Mouse (Mus musculus) MEL (cell line): Measurements from ENCODE around the gene Suox. TPM values are rescaled to one million over a fixed set of nuclear protein-coding genes. Genes with fewer than 3 reads are reported as not detected.

Source experiments
- DNase-seq: peaks from one replicate; pipeline ENCODE4 v3.0.0; 2011; ENCODE audit warnings: low read depth, low spot score
- H3K27ac ChIP-seq: 2 replicates; pipeline ENCODE4 v1.5.1; 2012; ENCODE audit warnings: low read depth, mild to moderate bottlenecking, control low read depth, low read length, moderate library complexity; ENCODE audit not compliant: control insufficient read depth
- H3K27me3 ChIP-seq, 2 experiments: fragments of 150-350 bp in 1 of 2; sonication (generic) in 1 of 2; 2 replicates each; pipeline ENCODE4 v1.6.1; 2012; ENCODE audit warnings: low read length in 2 of 2, mild to moderate bottlenecking in 2 of 2, improper control_type of control experiment in 1 of 2, moderate library complexity in 1 of 2; ENCODE audit not compliant: insufficient read depth in 2 of 2, control insufficient read depth in 1 of 2
- H3K36me3 ChIP-seq, 2 experiments: 2 replicates each; pipeline ENCODE4 v1.6.1; 2012 to 2014; ENCODE audit warnings: low read length in 2 of 2, improper control_type of control experiment in 1 of 2, inconsistent platforms in 1 of 2, mild to moderate bottlenecking in 1 of 2; ENCODE audit not compliant: insufficient read depth in 2 of 2, control insufficient read depth in 1 of 2
- H3K4me1 ChIP-seq, 2 experiments: fragments of 150-350 bp in 1 of 2; sonication (generic) in 1 of 2; 2 replicates each; pipeline ENCODE4 v1.6.1; 2012; ENCODE audit warnings: low read length in 2 of 2, improper control_type of control experiment in 1 of 2, mild to moderate bottlenecking in 1 of 2; ENCODE audit not compliant: insufficient read depth in 2 of 2, control insufficient read depth in 1 of 2
- H3K4me3 ChIP-seq, 2 experiments: fragments of 150-350 bp in 1 of 2; sonication (generic) in 1 of 2; 2 replicates each; pipeline ENCODE4 v1.5.1; 2012; ENCODE audit warnings: low read depth in 2 of 2, low read length in 2 of 2, mild to moderate bottlenecking in 2 of 2, moderate library complexity in 2 of 2, control low read depth in 1 of 2, improper control_type of control experiment in 1 of 2; ENCODE audit not compliant: control insufficient read depth in 1 of 2, insufficient read depth in 1 of 2
- H3K79me2 ChIP-seq: 2 replicates; pipeline ENCODE4 v1.6.1; 2012; ENCODE audit warnings: mild to moderate bottlenecking, low read length, moderate library complexity; ENCODE audit not compliant: control insufficient read depth, poor library complexity, insufficient read depth
- H3K9ac ChIP-seq: 2 replicates; pipeline ENCODE4 v1.6.1; 2012; ENCODE audit warnings: low read depth, mild to moderate bottlenecking, control low read depth, low read length, moderate library complexity; ENCODE audit not compliant: control insufficient read depth, poor library complexity, severe bottlenecking
- H3K9me3 ChIP-seq: fragments of 150-350 bp; sonication (generic); replicated peaks from 2 replicates; pipeline ENCODE4 v1.6.1; 2012; ENCODE audit warnings: mild to moderate bottlenecking, low read length, improper control_type of control experiment, moderate library complexity; ENCODE audit not compliant: insufficient read depth
- CHD1 ChIP-seq: IDR thresholded peaks from 2 replicates; pipeline ENCODE4 v1.6.1; 2012; ENCODE audit warnings: low read depth, mild to moderate bottlenecking, inconsistent platforms, low read length, improper control_type of control experiment
- ELF1 ChIP-seq: IDR thresholded peaks from 2 replicates; pipeline ENCODE4 v1.6.1; 2014; ENCODE audit warnings: low read depth, mild to moderate bottlenecking, inconsistent platforms, low read length, improper control_type of control experiment, moderate library complexity
- ETS1 ChIP-seq: IDR thresholded peaks from 2 replicates; pipeline ENCODE4 v1.6.1; 2012; ENCODE audit warnings: low read depth, mild to moderate bottlenecking, inconsistent platforms, low read length, improper control_type of control experiment, moderate library complexity
- GABPA ChIP-seq: IDR thresholded peaks from 2 replicates; pipeline ENCODE4 v1.6.1; 2012; ENCODE audit warnings: low read depth, mild to moderate bottlenecking, inconsistent platforms, low read length, improper control_type of control experiment, moderate library complexity
- GATA1 ChIP-seq: IDR thresholded peaks from 2 replicates; pipeline ENCODE4 v1.6.1; 2011; ENCODE audit warnings: low read depth, low read length, improper control_type of control experiment
- JUND ChIP-seq: IDR thresholded peaks from 2 replicates; pipeline ENCODE4 v1.6.1; 2011; ENCODE audit warnings: low read depth, mild to moderate bottlenecking, improper control_type of control experiment, low read length
- KAT2A ChIP-seq: conservative IDR thresholded peaks from 2 replicates; pipeline ENCODE4 v1.6.1; 2012; ENCODE audit warnings: low read depth, low read length, improper control_type of control experiment, inconsistent platforms
- MAX ChIP-seq: IDR thresholded peaks from 2 replicates; pipeline ENCODE4 v1.6.1; 2011; ENCODE audit warnings: low read length, improper control_type of control experiment
- MEF2A ChIP-seq: IDR thresholded peaks from 2 replicates; pipeline ENCODE4 v1.6.1; 2014; ENCODE audit warnings: low read depth, mild to moderate bottlenecking, inconsistent platforms, low read length, improper control_type of control experiment; ENCODE audit not compliant: poor library complexity, insufficient replicate concordance, severe bottlenecking; ENCODE audit errors: extremely low read depth
- MYB ChIP-seq: IDR thresholded peaks from 2 replicates; pipeline ENCODE4 v1.6.1; 2011; ENCODE audit warnings: mild to moderate bottlenecking, low read depth, low read length, improper control_type of control experiment
- MYC ChIP-seq: IDR thresholded peaks from 2 replicates; pipeline ENCODE4 v1.6.1; 2011; ENCODE audit warnings: low read depth, mild to moderate bottlenecking, low read length, improper control_type of control experiment, moderate library complexity
- NELFE ChIP-seq: IDR thresholded peaks from 2 replicates; pipeline ENCODE4 v1.6.1; 2011; ENCODE audit warnings: low read depth, low read length, improper control_type of control experiment
- NRF1 ChIP-seq: IDR thresholded peaks from 2 replicates; pipeline ENCODE4 v1.6.1; 2014; ENCODE audit warnings: low read depth, mild to moderate bottlenecking, inconsistent platforms, low read length, improper control_type of control experiment, moderate library complexity; ENCODE audit not compliant: poor library complexity, insufficient read depth, severe bottlenecking
- POLR2A ChIP-seq, 2 experiments: IDR thresholded peaks; 2 replicates each; pipeline ENCODE4 v1.6.1; 2011 to 2012; ENCODE audit warnings: low read length in 2 of 2, mild to moderate bottlenecking in 2 of 2, control low read depth in 1 of 2, improper control_type of control experiment in 1 of 2, low read depth in 1 of 2, moderate library complexity in 1 of 2; ENCODE audit not compliant: control insufficient read depth in 1 of 2, insufficient read depth in 1 of 2, poor library complexity in 1 of 2
- POLR2AphosphoS2 ChIP-seq: IDR thresholded peaks from 2 replicates; pipeline ENCODE4 v1.6.1; 2011; ENCODE audit warnings: low read length, improper control_type of control experiment
- POLR2AphosphoS5 ChIP-seq: IDR thresholded peaks from 2 replicates; pipeline ENCODE4 v1.6.1; 2012; ENCODE audit warnings: low read depth, borderline replicate concordance, mild to moderate bottlenecking, inconsistent platforms, low read length, moderate library complexity, mixed read lengths
- RAD21 ChIP-seq: IDR thresholded peaks from 2 replicates; pipeline ENCODE4 v1.6.1; 2011; ENCODE audit warnings: mild to moderate bottlenecking, low read depth, low read length, improper control_type of control experiment
- RCOR1 ChIP-seq: IDR thresholded peaks from 2 replicates; pipeline ENCODE4 v1.6.1; 2012; ENCODE audit warnings: low read depth, mild to moderate bottlenecking, inconsistent platforms, low read length, improper control_type of control experiment
- SIN3A ChIP-seq: IDR thresholded peaks from 2 replicates; pipeline ENCODE4 v1.6.1; 2012; ENCODE audit warnings: low read length, improper control_type of control experiment, inconsistent platforms
- TCF12 ChIP-seq: IDR thresholded peaks from 2 replicates; pipeline ENCODE4 v1.6.1; 2014; ENCODE audit warnings: low read depth, mild to moderate bottlenecking, inconsistent platforms, low read length, improper control_type of control experiment, moderate library complexity
- UBTF ChIP-seq: IDR thresholded peaks from 2 replicates; pipeline ENCODE4 v1.6.1; 2012; ENCODE audit warnings: low read depth, mild to moderate bottlenecking, inconsistent platforms, low read length, improper control_type of control experiment, moderate library complexity, borderline replicate concordance; ENCODE audit not compliant: insufficient read depth
- USF1 ChIP-seq: IDR thresholded peaks from 2 replicates; pipeline ENCODE4 v1.6.1; 2014; ENCODE audit warnings: low read depth, mild to moderate bottlenecking, inconsistent platforms, low read length, improper control_type of control experiment, moderate library complexity
- ZKSCAN1 ChIP-seq: IDR thresholded peaks from 2 replicates; pipeline ENCODE4 v1.6.1; 2012; ENCODE audit warnings: low read depth, mild to moderate bottlenecking, inconsistent platforms, low read length, improper control_type of control experiment, moderate library complexity
- ZMIZ1 ChIP-seq: IDR thresholded peaks from 2 replicates; pipeline ENCODE4 v1.6.1; 2012; ENCODE audit warnings: low read depth, mild to moderate bottlenecking, inconsistent platforms, low read length, improper control_type of control experiment, moderate library complexity
- ZNF384 ChIP-seq: IDR thresholded peaks from 2 replicates; pipeline ENCODE4 v1.6.1; 2012; ENCODE audit warnings: low read depth, mild to moderate bottlenecking, inconsistent platforms, low read length, improper control_type of control experiment
- polyA plus RNA-seq, 2 experiments: library from polyadenylated mRNA; stranded (reverse) in 1 of 2; unstranded in 1 of 2; fragments of >175 nt in 1 of 2; fragments of >200 nt in 1 of 2; gene quantifications; 2 replicates each; pipeline versions ENCODE4 v1.2.1 to v1.2.4; 2012; ENCODE audit warnings: low replicate concordance in 2 of 2, low read depth in 1 of 2; ENCODE audit not compliant: insufficient read length in 2 of 2, insufficient read depth in 1 of 2, missing spikeins in 1 of 2
- total RNA-seq: library from RNA; depleted of rRNA; stranded (reverse); fragments of 300-350 nt; gene quantifications from 2 replicates; pipeline ENCODE4 v1.2.3, GENCODE M21; 2012

Gene Suox
- total and polyA plus RNA-seq, 3 experiments = 4.7 to 7.2 TPM; not detected in 1

GRCm38 (mm10) chr10:128659490-128659889 lies 14.4 kb downstream of the Suox start:
- H3K27me3 ChIP-seq = peaks cover 0 to 2% of the 10 kb centered on the region in 2 experiments
- no peak overlapping the region for H3K4me3 ChIP-seq
- no peak overlapping the region for H3K9ac ChIP-seq
- peaks cover 9 to 18% of the 10 kb centered on the region in 2 experiments for H3K4me1 ChIP-seq
- no peaks in the 10 kb centered on the region for H3K9me3 ChIP-seq
- H3K36me3 ChIP-seq = peaks cover 0 to 24% of the 10 kb centered on the region in 2 experiments; a peak in 2 of 4 replicates
- H3K79me2 ChIP-seq = no peaks in the 10 kb centered on the region
- H3K27ac ChIP-seq = no peak overlapping the region
- TF ChIP-seq ZNF384 (no peak), POLR2AphosphoS2 (no peak)
- TF ChIP-seq, all 39 proteins: peak for 0
- no peak for DNase-seq

GRCm38 (mm10) chr10:128657844-128658243 lies 16.0 kb downstream of the Suox start:
- no peak overlapping the region for H3K4me3 ChIP-seq
- H3K4me1 ChIP-seq = peaks cover 2 to 5% of the 10 kb centered on the region in 2 experiments; a peak in 3 of 4 replicates
- no peak overlapping the region for H3K27ac ChIP-seq
- H3K27me3 ChIP-seq = peaks cover 5 to 11% of the 10 kb centered on the region in 2 experiments
- H3K79me2 ChIP-seq = no peaks in the 10 kb centered on the region
- no peak overlapping the region for H3K9ac ChIP-seq
- TF ChIP-seq UBTF (no peak), JUND (no peak), CHD1 (no peak), ELF1 (no peak), MAX (no peak), ZNF384 (no peak), RAD21 (no peak), MYB (no peak), POLR2A (IDR thresholded peaks at IDR 0.05; ENCODE audit: control insufficient read depth in 1 of 2, insufficient read depth in 1 of 2, low read depth in 1 of 2, low read length in 2 of 2, poor library complexity in 1 of 2) (no peak)
- no peaks in the 10 kb centered on the region for H3K9me3 ChIP-seq
- peaks cover 0 to 9% of the 10 kb centered on the region in 2 experiments; a peak in 2 of 4 replicates for H3K36me3 ChIP-seq
- no peak for DNase-seq

- Histone ChIP-seq H3K36me3 (peaks cover 0 to 3% of the 10 kb centered on the region in 2 experiments; a peak in 1 of 4 replicates), H3K79me2 (no peaks in the 10 kb centered on the region), H3K4me3 (no peak overlapping the region), H3K27me3 (peaks cover 5 to 22% of the 10 kb centered on the region in 2 experiments)
- TF ChIP-seq ZMIZ1 (no peak), GATA1 (no peak), SIN3A (no peak), ZKSCAN1 (no peak), MEF2A (no peak), ETS1 (no peak), NRF1 (no peak), KAT2A (no peak), UBTF (no peak), NELFE (no peak), MYC (no peak), RAD21 (no peak), USF1 (no peak), POLR2AphosphoS5 (no peak), GABPA (no peak), TCF12 (no peak), MAX (no peak), RCOR1 (no peak)
- TF ChIP-seq, all 39 proteins: peak for 0
- Histone ChIP-seq H3K4me1 (peaks cover 0 to 2% of the 10 kb centered on the region in 2 experiments; a peak in 1 of 4 replicates), H3K9ac (no peak overlapping the region), H3K27ac (no peak overlapping the region), H3K9me3 (no peaks in the 10 kb centered on the region)
- DNase-seq = no peak
Observed at GRCm38 (mm10) chr10:128656731-128657130, 17.1 kb downstream of the Suox start.
